Mouse (Mus musculus): ENCODE data around the gene Scgb1b17.
"Not testable (repeated sequence)": the region's sequence is repeated elsewhere in the genome, so short reads cannot be mapped to it uniquely, and the experiment has no call there.

Scgb1b17 gene

DNA sequence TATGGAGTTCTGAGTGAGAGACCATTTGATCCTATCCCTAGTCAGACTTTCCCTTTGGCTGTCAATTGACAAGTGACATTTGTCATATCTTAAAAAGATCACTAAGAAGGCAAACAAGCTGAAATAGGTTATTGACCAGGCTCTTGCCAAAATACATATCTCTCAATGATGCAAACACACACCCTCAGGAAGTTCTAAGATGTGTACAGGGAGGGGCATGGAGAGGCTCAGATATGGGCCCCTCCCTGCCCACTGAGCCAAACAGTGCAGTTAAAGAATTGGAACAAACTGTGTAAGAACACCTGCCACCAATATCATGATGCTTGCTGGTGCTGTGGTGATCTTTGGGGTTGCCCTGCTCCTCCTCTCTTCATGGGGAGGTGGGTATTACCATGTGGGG is at the start of gene Scgb1b17:
TSS of gene Scgb1b17 (plus strand) at position 301 of the 400 bp plus-strand sequence.
- not testable (repeated sequence) for DNase-seq (ENCODE audit: low read depth)

- DNase-seq (ENCODE audit: low read depth), result not testable (repeated sequence)
These were observed 6.8 kb upstream of the Scgb1b17 start, which contains the start of gene Scgb2b17 for GRCm38 (mm10) chr7:33056461-33056860. Gene Scgb2b17 (minus strand): TSS chr7:33056561.
